Mouse (Mus musculus) bone marrow macrophage, adult 2 months (primary cell): ENCODE results near the gene Rpl10.

ENCODE experiments used
- CTCF ChIP-seq: IDR thresholded peaks from 2 replicates; pipeline ENCODE4 v1.5.1; 2012; ENCODE audit warnings: low read depth, mild to moderate bottlenecking, low read length, moderate library complexity
- POLR2A ChIP-seq: IDR thresholded peaks from 2 replicates; pipeline ENCODE4 v1.6.1; 2012; ENCODE audit warnings: mild to moderate bottlenecking, low read depth, low read length, borderline replicate concordance

DNA sequence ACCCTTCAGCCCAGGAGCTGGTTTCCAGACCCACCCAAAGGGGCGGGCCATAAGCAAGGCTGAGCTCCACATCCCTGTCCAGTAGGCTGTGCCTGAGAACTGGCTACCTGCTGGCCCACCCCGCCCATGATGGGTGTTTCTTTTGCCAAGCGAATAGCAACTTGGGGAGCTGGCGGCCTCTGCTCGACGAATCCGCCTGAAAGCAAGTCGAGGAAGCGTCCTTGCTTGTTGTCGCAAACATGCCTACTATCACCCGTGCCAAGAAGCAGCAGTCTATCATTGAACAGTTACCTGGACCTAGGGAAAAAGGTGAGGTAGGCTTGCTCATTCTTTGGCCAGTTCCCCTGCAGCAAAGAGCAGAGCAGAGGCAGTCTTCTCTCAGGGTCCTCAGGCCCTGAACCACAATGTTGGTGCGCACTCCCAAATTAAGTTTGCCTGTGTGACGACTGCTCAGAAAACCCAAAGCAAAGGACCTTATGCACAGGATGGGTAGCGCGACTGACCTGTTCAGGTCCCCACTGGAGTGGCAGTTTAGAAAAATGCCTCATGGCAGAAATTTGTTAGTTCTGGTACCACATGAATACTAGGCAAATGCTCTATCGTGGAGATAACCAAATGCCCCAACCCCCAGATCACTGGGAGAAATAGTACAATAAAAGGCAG lies 11.3 kb downstream of the Rpl10 start, which contains the start of the genes Taz and Dnase1l1:
- TF ChIP-seq CTCF = no peak
- no peak for TF ChIP-seq POLR2A
